Mouse (Mus musculus) embryo, embryonic 11 days (tissue): Measurements from ENCODE around the gene Krt16.
"Not testable (repeated sequence)": the region's sequence is repeated elsewhere in the genome, so short reads cannot be mapped to it uniquely, and the experiment has no call there.

ENCODE experiments used
- DNase-seq: peaks from one replicate; pipeline ENCODE4 v3.0.0-alpha.2; 2015

The Krt16 gene

GRCm38 (mm10) chr11:100255514-100255913, 6.8 kb upstream of the Krt16 start:
- DNase-seq, result no peak

DNA sequence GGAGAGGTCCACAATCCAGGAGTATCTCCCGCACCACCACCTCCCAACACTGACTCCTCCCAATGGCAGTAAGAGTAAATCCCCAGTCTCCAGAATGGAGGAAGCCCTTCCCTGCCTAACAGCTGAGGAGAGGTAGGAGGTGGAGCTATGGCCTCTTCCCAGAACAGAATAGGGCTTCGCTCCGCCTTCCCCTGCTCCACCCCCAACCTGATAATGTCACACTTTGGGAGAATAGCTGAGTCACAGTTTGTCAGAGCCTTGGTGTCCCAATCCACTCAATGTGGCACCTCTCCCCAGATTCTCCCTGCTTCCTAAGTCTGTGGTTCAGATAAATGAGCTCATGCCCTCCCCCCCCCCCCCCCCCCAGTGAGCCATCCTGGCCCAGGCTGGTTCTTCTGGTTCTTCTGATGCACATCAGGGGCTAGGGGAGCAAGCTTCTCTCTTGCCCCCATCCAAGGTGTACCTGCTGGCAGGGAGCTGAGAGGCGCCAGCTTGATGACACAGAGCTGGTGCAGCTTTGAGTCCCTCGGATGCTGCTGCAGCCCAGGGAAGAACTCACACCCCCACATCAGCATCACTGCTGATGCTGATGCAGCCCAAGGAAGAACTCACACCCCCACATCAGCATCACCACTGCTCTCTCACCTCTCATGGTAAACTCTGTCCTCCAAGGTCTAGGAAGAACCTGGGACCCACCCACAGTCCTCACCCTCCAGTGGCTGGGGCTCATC, 5.8 kb upstream of the Krt16 start:
- no peak for DNase-seq

DNA sequence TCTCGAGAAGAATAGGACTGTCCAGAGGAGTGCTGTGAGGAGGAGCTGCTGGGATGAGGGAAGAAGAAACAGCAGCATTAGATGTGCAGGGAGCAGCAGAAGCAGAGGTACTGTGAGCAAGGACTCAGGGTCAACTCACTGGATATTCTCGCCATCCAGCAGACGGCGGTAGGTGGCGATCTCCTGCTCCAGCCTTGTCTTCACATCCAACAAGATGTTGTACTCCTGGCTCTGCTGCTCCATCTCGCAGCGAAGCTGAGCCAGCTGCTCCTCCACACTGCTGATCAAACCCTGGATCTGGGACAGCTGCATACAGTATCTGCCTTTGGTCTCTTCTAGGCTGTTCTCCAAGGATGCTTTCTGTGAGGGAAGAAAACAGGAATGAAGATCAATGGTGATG, 2.2 kb downstream of the Krt16 start:
- DNase-seq, result not testable (repeated sequence)

GRCm38 (mm10) chr11:100240272-100240671, 8.4 kb downstream of the Krt16 start:
- DNase-seq, result not testable (repeated sequence)

DNA sequence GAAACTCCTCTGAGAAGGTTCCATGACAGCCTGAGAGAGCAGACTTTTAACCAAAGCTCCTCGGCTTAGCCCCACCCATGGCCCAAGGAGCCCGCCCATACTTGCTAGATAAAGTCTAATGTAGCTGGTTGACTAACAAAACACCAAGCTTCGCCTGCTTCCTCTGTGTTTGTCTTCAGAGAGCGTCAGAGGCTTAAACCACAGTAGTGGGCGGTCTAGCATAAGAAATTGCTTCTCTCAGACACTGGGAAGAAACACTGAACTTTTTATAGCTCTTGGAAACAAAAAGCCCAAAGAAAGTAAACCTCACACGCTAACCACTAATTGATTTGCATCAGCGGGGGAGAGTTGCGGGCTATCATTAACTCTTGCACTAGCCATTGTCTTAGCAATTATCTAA, 27.0 kb downstream of the Krt16 start:
- DNase-seq, result no peak

- DNase-seq, result no peak
These were observed 29.4 kb downstream of the Krt16 start for GRCm38 (mm10) chr11:100219304-100219703.

DNA sequence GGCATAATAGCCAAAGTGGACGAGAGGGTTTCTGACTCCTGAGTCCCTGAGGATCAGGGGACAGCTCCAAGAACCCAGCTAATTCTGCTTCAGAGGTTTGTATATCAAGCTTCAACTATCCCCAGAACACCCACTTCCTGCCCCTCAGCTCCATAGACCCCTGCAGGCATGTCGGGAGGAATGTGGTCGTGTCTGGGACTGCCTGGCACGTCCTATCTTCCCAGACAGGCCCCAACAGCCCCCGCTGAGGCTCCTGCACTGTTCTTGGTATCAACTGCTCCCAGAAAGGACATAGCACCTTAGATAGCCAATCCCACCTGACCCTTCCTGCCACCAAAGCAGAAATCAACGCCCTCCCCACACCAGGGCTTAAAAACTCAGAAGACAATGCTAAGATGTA, 40.2 kb downstream of the Krt16 start:
- DNase-seq, result peak; percentile 7

GRCm38 (mm10) chr11:100207498-100207897, 41.2 kb downstream of the Krt16 start, which contains the start of gene Krt14:
Krt14 (minus strand) TSS chr11:100207548.
- no peak for DNase-seq

- DNase-seq, result peak; percentile 74
These were observed 45.3 kb downstream of the Krt16 start for GRCm38 (mm10) chr11:100203448-100203847.

- DNase-seq, result no peak
These were observed 45.8 kb downstream of the Krt16 start for GRCm38 (mm10) chr11:100202906-100203305.

DNA sequence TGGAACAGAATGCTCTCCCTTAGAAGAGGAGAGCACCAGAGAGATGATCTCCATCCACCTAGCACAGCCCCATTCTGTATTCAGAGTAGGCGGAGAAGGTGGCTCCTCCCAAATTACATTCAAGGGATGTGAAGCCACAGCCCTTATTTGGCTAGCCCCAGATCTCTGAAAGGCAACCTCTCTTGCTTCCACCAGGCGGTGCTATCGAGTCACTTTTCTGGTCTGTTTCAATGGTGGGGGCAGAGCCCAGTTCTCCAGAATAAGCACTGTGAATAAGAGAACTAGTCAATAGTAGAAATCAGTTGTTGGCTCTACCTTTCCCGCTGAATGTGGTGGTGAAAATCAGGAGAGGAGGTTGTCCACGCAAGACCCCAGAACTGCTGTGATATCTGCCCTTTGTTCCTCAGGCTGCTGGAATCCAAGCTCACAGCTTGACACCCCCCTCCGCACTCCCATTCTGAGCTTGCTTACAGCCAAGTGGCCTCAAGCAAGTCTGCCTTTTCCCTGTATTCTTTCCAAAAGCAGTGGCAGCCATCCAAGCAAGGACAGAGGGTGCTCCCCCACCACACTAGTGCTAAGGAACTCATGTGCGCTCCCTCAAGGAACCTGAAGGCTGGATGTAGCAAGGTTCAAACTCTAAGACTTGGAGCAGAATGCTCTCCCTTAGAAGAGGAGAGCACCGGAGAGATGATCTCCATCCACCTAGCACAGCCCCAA, 48.4 kb downstream of the Krt16 start:
- peak; percentile 18 for DNase-seq

DNA sequence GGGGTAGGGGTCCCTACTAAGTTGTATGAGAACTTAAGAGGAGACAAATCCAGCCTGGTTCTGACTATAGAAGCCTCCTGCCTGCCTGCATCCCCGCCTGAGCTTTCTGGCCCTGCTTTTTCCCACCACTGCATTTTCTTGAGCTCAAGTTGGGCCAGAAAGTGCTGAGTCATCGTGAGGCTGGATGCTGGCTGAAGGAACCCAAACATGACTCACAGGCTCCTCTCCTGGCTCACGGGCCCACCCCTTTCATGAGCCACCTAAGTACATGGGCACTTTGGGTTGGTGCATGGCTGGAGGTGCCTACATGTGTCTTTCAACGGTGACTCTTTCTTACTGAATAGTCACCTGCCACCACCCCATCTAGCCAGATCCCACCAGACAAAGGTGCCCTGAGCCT, 50.0 kb downstream of the Krt16 start:
- no peak for DNase-seq
